Mouse (Mus musculus): ENCODE data around the gene Tsg101.
"Not testable (repeated sequence)": the region's sequence is repeated elsewhere in the genome, so short reads cannot be mapped to it uniquely, and the experiment has no call there.

Tsg101 gene

DNA sequence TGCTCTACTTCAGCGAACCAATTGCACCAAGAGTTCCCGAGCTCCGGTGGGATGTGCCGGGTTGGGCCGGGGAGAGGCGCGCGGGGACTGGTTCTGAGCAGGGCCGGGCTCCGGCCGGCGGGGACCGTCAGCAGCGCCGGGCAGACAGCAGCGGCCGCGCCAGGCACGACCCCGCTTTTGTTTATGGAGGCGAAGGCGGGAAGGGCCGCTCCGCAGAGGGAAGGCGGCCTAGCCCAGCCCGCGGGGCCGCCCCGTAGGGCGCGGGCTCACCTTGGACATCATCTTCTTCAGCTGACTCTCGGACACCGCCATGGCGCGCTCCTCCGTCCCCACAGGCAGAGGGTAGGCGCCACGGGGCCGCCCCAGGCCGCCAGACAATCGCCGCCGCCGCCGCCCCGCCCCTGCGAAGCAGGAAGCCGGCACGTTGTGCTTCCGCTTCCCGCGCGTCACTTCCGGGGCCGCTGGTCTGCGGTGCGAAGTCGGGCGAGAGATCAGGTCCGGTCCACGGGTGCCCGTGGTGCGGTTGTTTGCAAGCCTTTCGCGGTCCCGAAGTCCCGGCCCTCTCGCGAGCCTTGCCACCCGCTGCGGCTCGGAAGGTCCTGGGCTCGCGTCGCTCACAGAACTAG lies at the start of gene Tsg101:
TSS of gene Tsg101 (minus strand) at position 419 of the 626 bp plus-strand sequence.
- peak; percentile 69 for DNase-seq (ENCODE audit: low read depth, low spot score)

DNA sequence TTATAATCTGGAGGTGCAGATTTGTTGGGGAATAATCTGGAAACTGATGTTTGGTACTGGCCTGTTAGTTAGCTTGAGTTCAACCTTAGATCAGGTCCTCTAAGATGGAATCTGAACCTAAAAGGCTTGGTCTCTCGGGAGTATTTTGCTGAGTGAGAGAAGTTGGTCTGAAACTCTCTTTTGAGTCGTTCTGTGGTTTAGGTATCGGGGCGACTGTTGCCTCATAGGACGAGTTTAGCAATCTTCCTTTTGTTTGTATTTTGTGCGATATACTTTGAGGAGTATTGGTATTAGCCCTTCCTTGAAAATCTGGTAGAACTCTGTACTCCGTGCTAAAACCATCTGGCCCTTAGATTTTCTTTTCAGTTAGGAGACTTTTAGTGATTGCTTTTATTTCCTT lies 44.3 kb upstream of the Tsg101 start:
- no peak for DNase-seq (ENCODE audit: low read depth, low spot score)

DNA sequence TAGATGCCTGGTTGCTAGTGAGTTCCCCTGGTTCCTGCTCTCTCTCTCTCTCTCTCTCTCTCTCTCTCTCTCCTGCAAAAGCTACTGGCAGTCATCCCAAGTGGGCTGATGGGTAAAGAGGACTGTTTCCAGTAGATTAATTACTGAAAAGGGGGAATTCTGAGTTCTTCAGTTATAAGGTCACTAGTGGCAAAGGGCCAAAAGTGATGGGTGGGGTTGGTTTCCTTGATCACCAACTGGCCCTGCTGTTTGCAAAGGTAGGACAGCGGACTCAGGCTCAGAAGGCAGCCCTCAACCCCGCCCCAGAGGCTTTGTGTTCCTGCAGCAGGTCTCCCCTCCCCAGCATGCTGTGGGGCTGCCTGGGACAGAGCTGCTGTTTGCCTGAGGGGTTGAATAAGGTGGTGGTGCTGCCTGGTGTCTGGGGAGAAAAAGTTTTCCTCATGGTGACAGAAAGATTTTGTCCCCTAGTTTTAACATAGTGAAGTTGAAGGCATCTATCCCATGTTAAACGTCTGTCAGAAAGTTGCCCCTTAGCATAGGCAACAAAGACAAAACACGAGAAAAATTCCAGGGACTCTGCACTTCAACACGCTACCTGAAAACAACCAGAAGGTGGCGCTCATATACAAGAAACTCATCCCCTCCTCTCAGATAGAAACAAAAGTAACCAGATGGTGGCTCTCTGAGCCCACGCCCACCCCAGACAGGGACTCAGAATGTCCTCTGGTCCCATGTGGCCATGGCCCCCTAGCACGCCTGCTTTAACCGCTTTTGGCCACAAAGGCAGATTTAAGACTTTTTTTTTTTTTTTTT lies 43.2 kb upstream of the Tsg101 start:
- peak; percentile 58 for DNase-seq (ENCODE audit: low read depth, low spot score)

DNA sequence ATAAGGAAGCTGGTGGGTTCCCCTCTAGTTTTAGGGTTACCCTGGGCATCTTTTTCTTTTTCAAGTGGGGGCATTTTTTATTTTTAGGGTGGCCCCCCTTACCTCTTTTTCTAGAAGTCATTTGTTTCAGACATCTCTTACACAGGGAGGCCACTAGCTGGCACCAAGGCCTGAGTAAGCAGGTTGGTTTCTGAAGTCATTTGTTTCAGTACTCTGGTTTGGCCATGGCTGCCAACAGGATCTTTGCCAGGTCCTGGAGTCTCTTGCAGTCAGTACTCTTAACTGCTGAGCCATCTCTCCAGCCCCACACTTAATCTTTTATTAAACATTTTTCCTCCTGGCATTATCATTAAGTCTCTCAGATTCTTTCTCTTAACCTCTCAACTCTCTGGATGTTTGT lies 42.4 kb upstream of the Tsg101 start:
- DNase-seq (ENCODE audit: low read depth, low spot score) = no peak

DNA sequence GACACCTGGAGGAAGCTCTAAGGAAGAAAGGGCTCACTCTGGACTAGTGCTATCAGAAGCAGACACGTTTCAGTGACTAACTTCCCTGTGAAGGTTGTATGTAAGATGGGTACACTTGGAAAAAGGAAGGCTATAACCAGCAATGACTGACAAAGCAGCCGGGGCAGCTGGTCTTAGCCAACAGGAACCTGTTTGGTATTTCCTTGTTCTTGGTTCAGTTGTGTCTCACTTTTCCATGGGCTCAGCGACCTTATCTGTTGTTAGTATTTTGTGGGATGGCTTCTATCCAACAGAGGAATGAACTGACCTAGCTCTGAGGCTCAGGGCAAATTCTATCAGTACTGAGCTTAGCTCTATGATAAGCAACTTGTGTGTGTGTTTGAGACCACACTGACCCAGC lies 41.2 kb upstream of the Tsg101 start:
- DNase-seq (ENCODE audit: low read depth, low spot score) = no peak

- DNase-seq (ENCODE audit: low read depth, low spot score) = no peak
Observed at GRCm38 (mm10) chr7:46958853-46959252, 39.1 kb upstream of the Tsg101 start.

GRCm38 (mm10) chr7:46957831-46958691 lies 38.3 kb upstream of the Tsg101 start, which contains the start of gene Uevld:
TSS of gene Uevld (minus strand) at chr7:46958527.
- peak; percentile 89 for DNase-seq (ENCODE audit: low read depth, low spot score)

DNA sequence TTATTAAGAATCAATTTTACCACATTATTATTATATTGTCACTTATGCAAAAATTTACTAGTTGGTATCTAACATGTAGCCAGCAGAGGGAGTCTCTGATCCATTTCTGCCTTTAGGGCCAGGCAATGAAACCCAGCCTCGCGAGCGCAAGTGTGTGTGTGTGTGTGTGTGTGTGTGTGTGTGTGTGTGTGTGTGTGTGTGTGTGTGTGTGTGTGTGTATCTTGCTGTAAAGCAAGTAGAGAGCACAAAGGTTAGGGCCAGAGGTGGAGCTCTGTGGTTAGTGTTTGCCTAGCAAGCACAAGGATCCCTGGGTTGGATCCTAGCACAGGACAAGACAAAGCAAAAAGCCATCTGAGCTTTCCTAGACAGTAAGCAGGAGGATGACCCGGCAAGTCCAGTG lies 16.1 kb upstream of the Tsg101 start:
- DNase-seq (ENCODE audit: low read depth, low spot score) = no peak

- no peak for DNase-seq (ENCODE audit: low read depth, low spot score)
Observed at GRCm38 (mm10) chr7:46934788-46935187, 15.0 kb upstream of the Tsg101 start.

GRCm38 (mm10) chr7:46931370-46931769 lies 11.6 kb upstream of the Tsg101 start:
- no peak for DNase-seq (ENCODE audit: low read depth, low spot score)

GRCm38 (mm10) chr7:46928291-46928690 lies 8.5 kb upstream of the Tsg101 start:
- no peak for DNase-seq (ENCODE audit: low read depth, low spot score)

GRCm38 (mm10) chr7:46922075-46922474 lies 2.3 kb upstream of the Tsg101 start:
- DNase-seq (ENCODE audit: low read depth, low spot score) = no peak

- DNase-seq (ENCODE audit: low read depth, low spot score) = peak; percentile 25
Observed at GRCm38 (mm10) chr7:46918678-46919371, 944 bp downstream of the Tsg101 start.

DNA sequence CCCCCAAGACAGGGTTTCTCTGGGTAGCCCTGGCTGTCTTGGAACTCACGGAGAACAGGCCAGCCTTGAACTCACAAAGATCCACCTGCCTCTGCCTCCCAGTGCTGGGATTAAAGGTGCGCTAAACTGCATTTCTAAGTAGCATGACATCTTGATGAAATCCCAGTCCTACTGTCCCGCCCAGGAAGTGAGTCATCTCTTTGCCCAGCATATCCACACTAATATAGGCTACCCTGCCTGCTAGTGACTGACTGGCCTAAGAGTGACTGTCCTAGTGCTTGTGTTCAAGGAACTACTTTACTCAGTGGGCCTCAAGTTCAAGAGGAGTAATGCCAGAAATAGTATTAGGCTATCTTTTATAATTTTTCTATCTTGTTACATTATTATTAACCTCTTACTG lies 3.4 kb downstream of the Tsg101 start:
- no peak for DNase-seq (ENCODE audit: low read depth, low spot score)

DNA sequence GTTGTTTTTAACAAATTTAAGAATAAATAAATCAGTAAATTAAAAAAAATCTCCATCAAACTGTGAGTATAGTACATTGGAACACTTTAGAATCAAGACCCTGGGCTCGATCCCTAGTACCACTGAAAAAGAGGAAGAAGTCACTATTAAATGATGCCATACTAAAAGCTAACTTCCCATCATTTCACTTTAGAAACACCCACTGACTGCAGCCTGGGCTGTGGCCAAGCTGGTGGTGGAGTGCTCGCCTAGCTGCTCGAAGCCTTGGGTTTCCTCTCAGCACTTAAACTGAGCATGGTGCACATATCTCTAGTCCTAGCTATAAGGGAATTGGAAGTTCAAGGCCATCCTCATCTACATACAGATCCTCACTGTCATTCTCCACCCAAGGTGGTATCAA lies 8.5 kb downstream of the Tsg101 start:
- DNase-seq (ENCODE audit: low read depth, low spot score) = no peak

GRCm38 (mm10) chr7:46899343-46899742 lies 20.4 kb downstream of the Tsg101 start:
- no peak for DNase-seq (ENCODE audit: low read depth, low spot score)

GRCm38 (mm10) chr7:46895511-46895910 lies 24.3 kb downstream of the Tsg101 start:
- no peak for DNase-seq (ENCODE audit: low read depth, low spot score)

- DNase-seq (ENCODE audit: low read depth, low spot score) = no peak
Observed at GRCm38 (mm10) chr7:46883304-46883703, 36.5 kb downstream of the Tsg101 start.

DNA sequence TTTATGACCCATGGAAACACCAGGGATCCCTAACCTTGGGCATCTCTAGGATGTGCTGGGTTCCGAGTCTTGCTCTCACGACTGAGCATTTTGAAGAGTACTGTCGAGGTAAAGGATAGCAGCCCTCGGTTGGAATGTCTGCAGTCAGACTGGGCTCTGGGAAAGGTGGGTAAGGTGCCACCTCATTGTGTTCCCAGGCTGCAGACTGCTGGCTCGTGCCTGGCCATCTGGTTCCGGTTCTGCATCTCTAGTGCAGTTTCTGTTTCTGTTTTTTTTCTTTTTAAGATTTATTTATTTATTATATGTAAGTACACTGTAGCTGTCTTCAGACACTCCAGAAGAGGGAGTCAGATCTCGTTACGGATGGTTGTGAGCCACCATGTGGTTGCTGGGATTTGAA lies 37.8 kb downstream of the Tsg101 start:
- not testable (repeated sequence) for DNase-seq (ENCODE audit: low read depth, low spot score)

- no peak for DNase-seq (ENCODE audit: low read depth, low spot score)
Observed at GRCm38 (mm10) chr7:46880992-46881391, 38.8 kb downstream of the Tsg101 start.

DNA sequence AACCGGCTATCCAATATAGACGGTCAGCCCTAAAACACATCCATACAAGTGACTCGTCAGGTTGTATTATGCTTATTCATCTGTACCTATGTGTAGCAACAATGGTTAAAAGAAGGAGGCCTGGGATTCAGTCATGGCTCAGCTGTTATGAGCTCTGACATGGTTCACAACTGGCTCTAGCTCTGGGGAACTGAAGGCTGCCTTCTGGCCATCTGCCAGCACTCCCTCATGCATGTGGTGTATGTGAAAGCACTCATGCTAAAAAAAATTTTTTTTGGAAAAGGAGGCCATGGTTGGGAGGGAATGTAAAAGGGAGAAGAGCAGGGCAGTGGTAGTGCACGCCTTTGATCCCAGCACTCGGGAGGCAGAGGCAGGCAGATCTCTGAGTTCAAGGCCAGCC lies 39.9 kb downstream of the Tsg101 start:
- no peak for DNase-seq (ENCODE audit: low read depth, low spot score)

DNA sequence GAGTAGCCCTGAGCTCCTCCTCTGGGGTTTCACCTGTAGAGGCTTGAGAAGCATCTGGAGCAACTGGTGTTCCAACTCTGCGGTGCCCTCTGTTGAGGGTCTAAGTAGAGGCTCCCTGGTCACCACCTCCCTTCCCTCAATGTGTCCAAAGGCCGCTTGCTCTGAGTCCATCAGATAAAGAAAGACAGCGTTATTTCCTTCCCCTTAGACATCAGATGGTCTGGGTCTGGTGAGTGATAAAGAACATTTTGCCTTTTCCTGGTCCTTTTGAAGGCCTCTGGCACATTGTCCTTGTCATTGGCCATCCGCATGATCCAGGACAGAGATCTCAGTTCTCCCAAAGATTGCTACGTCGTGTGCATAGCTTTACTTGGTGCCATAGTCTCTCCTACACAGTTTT lies 42.5 kb downstream of the Tsg101 start:
- DNase-seq (ENCODE audit: low read depth, low spot score) = no peak

Data from c-Kit-negative CD71-positive TER-119-positive erythroid progenitor cells, embryonic 14.5 days (primary cell).